Mouse (Mus musculus) liver, embryonic 16.5 days (tissue): ENCODE results near the gene Pga5. TPM values are rescaled to one million over a fixed set of nuclear protein-coding genes. Genes with fewer than 3 reads are reported as not detected.
A peak's percentile ranks its signal among the peaks of the same experiment; 100 is the strongest.

ENCODE experiments used
- ATAC-seq: fragments of 200-750 bp; cut with Nextera tagmentation; 2 replicates; pipeline ENCODE4 v1.8.0; 2017; ENCODE audit warnings: low read depth, mild to moderate bottlenecking, moderate number of reproducible peaks, moderate library complexity
- H3K27ac ChIP-seq: fragments of 300-500 bp; sonication (generic); 2 replicates; pipeline ENCODE4 v1.5.1; 2014; ENCODE audit warnings: mild to moderate bottlenecking, low read length
- H3K27me3 ChIP-seq: fragments of 300-500 bp; sonication (generic); 2 replicates; pipeline ENCODE4 v1.6.1; 2014; ENCODE audit warnings: low read depth, low read length, mixed read lengths; ENCODE audit not compliant: control insufficient read depth, insufficient read depth
- H3K36me3 ChIP-seq: fragments of 300-500 bp; sonication (generic); 2 replicates; pipeline ENCODE4 v1.6.1; 2014; ENCODE audit warnings: mild to moderate bottlenecking; ENCODE audit not compliant: control insufficient read depth, insufficient read depth
- H3K4me1 ChIP-seq: fragments of 300-500 bp; sonication (generic); 2 replicates; pipeline ENCODE4 v1.6.1; 2014; ENCODE audit warnings: low read depth, low read length, mixed read lengths; ENCODE audit not compliant: control insufficient read depth
- H3K4me2 ChIP-seq: fragments of 300-500 bp; sonication (generic); 2 replicates; pipeline ENCODE4 v1.6.1; 2014; ENCODE audit warnings: low read depth, low read length, mixed read lengths
- H3K4me3 ChIP-seq: fragments of 300-500 bp; sonication (generic); 2 replicates; pipeline ENCODE4 v1.5.1; 2014; ENCODE audit warnings: low read depth, mild to moderate bottlenecking, low read length
- H3K9ac ChIP-seq: fragments of 300-500 bp; sonication (generic); 2 replicates; pipeline ENCODE4 v1.6.1; 2014; ENCODE audit warnings: low read depth, low read length
- H3K9me3 ChIP-seq: fragments of 300-500 bp; sonication (generic); replicated peaks from 2 replicates; pipeline ENCODE4 v1.6.1; 2016; ENCODE audit warnings: low read length; ENCODE audit not compliant: control insufficient read depth
- WGBS: fragments of 180-500 bp; shearing (Covaris S2); extraction: QIAGEN DNeasy Blood & Tissue Kit; methylation state at CpG from one replicate; pipeline ENCODE4 v1.1.7; 2014; ENCODE audit not compliant: insufficient replicate concordance; 5-methylcytosine and 5-hydroxymethylcytosine counted together
- polyA plus RNA-seq: library from polyadenylated mRNA; unstranded; fragments of >200 nt; fragmentation: Nextera tagmentation; extraction: Ambion mirVana; gene quantifications from 2 replicates; pipeline ENCODE4 v1.2.1, GENCODE M21; 2015

Pga5 gene
- polyA plus RNA-seq, 1 experiment from 2014 or later: 0.06 TPM

- 68% methylated on average over 7 of the region's 7 CpGs for WGBS
- no peak overlapping the region for H3K9ac ChIP-seq
- H3K4me3 ChIP-seq: no peak overlapping the region
- no peaks in the 10 kb centered on the region for H3K27me3 ChIP-seq
- peaks cover 68% of the 10 kb centered on the region for H3K4me1 ChIP-seq
- H3K9me3 ChIP-seq: no peaks in the 10 kb centered on the region
- no peak overlapping the region for H3K4me2 ChIP-seq
- ATAC-seq: no peak
- no peaks in the 10 kb centered on the region for H3K36me3 ChIP-seq
- peak overlapping the region; percentile 62 for H3K27ac ChIP-seq
These were observed 17.9 kb upstream of the Pga5 start for GRCm38 (mm10) chr19:10695801-10696200.

GRCm38 (mm10) chr19:10693926-10694682 lies 16.2 kb upstream of the Pga5 start:
- Histone ChIP-seq H3K4me3 (no peak overlapping the region), H3K27me3 (no peaks in the 10 kb centered on the region), H3K9me3 (no peaks in the 10 kb centered on the region), H3K4me1 (peaks cover 68% of the 10 kb centered on the region), H3K9ac (no peak overlapping the region), H3K27ac (peak overlapping the region; percentile 29; the same call in 1 of the 2 replicates), H3K4me2 (no peak overlapping the region), H3K36me3 (no peaks in the 10 kb centered on the region)
- ATAC-seq: no peak
- WGBS: 54% methylated on average over 10 of the region's 10 CpGs

- 0 out of 2 replicates have a peak overlapping the region, but pooled peaks have one; percentile 32 for H3K4me2 ChIP-seq
- H3K4me3 ChIP-seq: no peak overlapping the region
- H3K9me3 ChIP-seq: no peaks in the 10 kb centered on the region
- peak overlapping the region; percentile 54; the same call in 1 of the 2 replicates for H3K27ac ChIP-seq
- 58% methylated on average over 4 of the region's 4 CpGs for WGBS
- no peak for ATAC-seq
- no peaks in the 10 kb centered on the region for H3K27me3 ChIP-seq
- no peak overlapping the region; the same call in 1 of the 2 replicates for H3K9ac ChIP-seq
- H3K4me1 ChIP-seq: peaks cover 59% of the 10 kb centered on the region
- H3K36me3 ChIP-seq: no peaks in the 10 kb centered on the region
These were observed 14.5 kb upstream of the Pga5 start for GRCm38 (mm10) chr19:10692361-10692760.

GRCm38 (mm10) chr19:10691660-10692059 lies 13.8 kb upstream of the Pga5 start:
- Histone ChIP-seq H3K9me3 (no peaks in the 10 kb centered on the region), H3K4me1 (peaks cover 54% of the 10 kb centered on the region), H3K27me3 (no peaks in the 10 kb centered on the region), H3K4me2 (peak overlapping the region; percentile 32), H3K36me3 (no peaks in the 10 kb centered on the region), H3K27ac (peak overlapping the region; percentile 54), H3K9ac (peak overlapping the region; percentile 30; the same call in 1 of the 2 replicates), H3K4me3 (no peak overlapping the region)
- 26% methylated on average over 3 of the region's 3 CpGs for WGBS
- no peak for ATAC-seq

DNA sequence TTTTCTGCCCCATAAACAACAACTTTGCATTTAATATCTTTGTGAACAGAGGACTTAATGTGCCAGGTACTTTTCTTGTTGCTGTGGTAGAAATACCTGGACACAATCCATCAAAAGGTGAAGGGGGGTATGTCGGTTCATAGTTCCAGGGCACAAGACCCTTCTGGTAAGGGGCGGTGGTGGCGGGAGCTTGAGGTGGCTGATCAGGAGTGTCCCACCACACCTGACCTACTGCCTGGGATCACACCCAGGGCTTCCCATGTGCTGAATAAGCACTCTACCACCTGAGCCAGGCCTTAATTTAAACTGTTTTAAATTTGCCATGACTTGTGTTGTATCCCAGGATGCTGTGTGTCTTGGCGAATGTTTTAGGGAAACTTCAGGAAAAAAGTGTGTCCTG lies 13.2 kb upstream of the Pga5 start:
- Histone ChIP-seq H3K27me3 (no peaks in the 10 kb centered on the region), H3K4me1 (peaks cover 53% of the 10 kb centered on the region), H3K36me3 (no peaks in the 10 kb centered on the region), H3K4me3 (no peak overlapping the region), H3K9ac (0 out of 2 replicates have a peak overlapping the region, but pooled peaks have one; percentile 5), H3K9me3 (no peaks in the 10 kb centered on the region), H3K4me2 (0 out of 2 replicates have a peak overlapping the region, but pooled peaks have one; percentile 32), H3K27ac (peak overlapping the region; percentile 36)
- ATAC-seq: no peak
- 77% methylated on average over 4 of the region's 4 CpGs for WGBS

DNA sequence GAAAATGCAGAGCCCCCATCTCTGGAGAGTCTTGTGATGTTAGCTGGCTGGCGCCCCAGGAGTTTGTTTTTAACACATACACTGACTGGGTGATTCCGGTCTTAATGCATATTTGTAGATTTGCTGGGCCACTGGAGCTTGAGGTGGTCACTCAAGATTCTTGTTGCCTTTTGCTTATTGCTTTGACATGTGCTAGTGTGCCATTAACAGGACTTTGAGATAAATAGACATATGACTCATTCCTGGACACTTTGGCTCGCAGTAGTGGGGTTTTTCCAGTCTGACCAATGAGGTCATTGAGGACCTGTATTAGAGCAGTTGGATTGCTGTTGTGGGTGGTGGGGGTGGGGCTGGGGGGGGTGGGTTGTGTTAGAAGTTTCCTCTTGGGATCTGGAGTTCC lies 12.5 kb upstream of the Pga5 start:
- Histone ChIP-seq H3K36me3 (no peaks in the 10 kb centered on the region), H3K9ac (no peak overlapping the region), H3K27ac (peak overlapping the region; percentile 97), H3K27me3 (no peaks in the 10 kb centered on the region), H3K4me1 (peaks cover 50% of the 10 kb centered on the region), H3K4me2 (peak overlapping the region; percentile 79), H3K9me3 (no peaks in the 10 kb centered on the region), H3K4me3 (peak overlapping the region; percentile 88; the same call in 1 of the 2 replicates)
- 66% methylated on average over 3 of the region's 3 CpGs for WGBS
- no peak for ATAC-seq

DNA sequence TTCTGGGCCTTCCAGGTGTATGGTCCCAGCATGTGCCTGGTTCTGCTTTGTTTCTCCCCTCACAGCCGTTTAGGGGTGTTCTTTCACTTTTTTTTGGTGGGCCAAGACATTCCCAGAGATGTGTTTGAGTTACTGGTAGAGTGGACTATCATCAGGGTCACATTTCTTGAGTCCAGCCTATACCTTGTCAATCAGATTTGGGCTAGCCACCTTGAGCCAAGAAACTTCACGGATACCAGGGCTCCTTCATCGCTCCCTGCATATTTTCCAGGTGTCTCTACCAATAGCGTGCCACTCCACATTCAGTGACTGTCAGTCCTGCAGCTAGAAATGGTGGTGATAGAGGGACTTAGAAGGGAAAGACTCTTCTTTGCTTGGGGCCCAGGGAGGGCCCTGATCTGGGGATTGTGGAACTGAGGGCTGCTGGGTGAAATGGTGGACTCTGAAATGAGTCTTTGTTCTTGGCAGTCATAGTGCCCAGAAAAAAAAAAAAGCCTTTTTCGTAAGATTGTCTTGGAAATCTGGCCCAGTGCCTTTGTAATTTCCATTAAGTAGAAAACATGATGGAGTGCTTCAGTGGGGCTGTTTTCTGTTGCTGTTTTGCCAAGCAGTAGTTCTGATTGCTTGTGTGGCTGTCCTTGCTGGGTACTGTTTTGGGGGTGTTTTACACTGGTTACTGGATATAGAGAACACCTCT lies 11.7 kb upstream of the Pga5 start:
- no peaks in the 10 kb centered on the region for H3K27me3 ChIP-seq
- no peak for ATAC-seq
- no peaks in the 10 kb centered on the region for H3K9me3 ChIP-seq
- peaks cover 48% of the 10 kb centered on the region for H3K4me1 ChIP-seq
- H3K4me3 ChIP-seq: peak overlapping the region; percentile 88
- H3K27ac ChIP-seq: peak overlapping the region; percentile 97
- H3K36me3 ChIP-seq: no peaks in the 10 kb centered on the region
- H3K9ac ChIP-seq: peak overlapping the region; percentile 87
- WGBS: 57% methylated on average over 5 of the region's 5 CpGs
- peak overlapping the region; percentile 79 for H3K4me2 ChIP-seq

DNA sequence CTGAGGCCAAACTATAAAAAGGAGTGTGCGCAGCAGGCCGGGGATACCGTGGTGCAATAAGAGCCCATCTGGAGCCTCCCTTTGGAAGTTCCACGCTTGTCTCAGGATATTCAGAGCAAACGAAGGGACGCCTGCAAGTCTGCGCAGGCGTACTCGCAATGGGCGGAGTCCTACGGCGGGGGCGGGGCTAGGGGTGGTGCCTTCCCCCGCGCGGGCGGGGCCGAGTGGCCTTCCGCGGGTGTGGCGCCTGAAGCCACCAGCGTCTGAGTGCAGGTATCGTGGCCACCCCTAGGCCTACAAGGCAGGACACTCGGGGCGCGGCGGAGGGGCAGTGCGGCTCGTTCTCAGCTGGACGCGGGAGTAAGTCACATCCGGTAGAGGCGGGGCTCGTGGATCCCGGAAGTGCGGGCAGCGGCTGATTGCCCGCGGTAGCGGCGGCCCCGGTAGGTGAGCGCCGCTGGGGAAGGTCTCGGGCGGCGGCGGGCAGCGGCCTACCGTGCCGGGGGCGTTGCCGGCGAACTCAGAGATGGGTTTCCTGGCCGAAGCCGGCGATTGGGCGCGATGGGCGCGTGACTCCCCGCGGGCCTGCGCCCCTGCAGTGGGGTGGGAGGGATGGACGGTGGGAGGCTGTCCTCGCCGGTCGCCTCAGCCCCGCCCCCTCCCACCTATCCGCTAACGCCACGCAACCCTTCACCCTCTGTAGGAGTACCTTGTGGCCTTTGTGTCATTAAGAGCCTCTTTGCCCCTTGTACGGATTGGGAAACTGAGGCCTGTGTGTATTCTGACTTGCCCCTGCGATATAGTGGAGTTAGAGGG lies 10.9 kb upstream of the Pga5 start, which contains the start of gene Vps37c:
Vps37c (plus strand) TSS at position 199 of the 816 bp plus-strand sequence.
- peak within 1 kb of the TSS; percentile 87 for H3K9ac ChIP-seq

More for the DNA sequence above, 10.9 kb upstream of the Pga5 start, which contains the start of gene Vps37c:
- Histone ChIP-seq H3K4me3 (peak within 1 kb of the TSS; percentile 88), H3K9me3 (no peaks in the 10 kb centered on the region), H3K27me3 (no peaks in the 10 kb centered on the region), H3K36me3 (no peaks in the 10 kb centered on the region), H3K27ac (peak within 1 kb of the TSS; percentile 97), H3K4me2 (peak within 1 kb of the TSS; percentile 79), H3K4me1 (peaks cover 48% of the 10 kb centered on the region)
- ATAC-seq: peak; percentile 92
- 0% methylated on average over 73 of the region's 74 CpGs for WGBS
